In genomic region chr4:152328691-152329090, GRCm38 (mm10) we compare ENCODE assay signal across 9 mouse cellular contexts. TPM values are rescaled to one million over a fixed set of nuclear protein-coding genes. Genes with fewer than 3 reads are reported as not detected.
DNase-seq lines count a peak whose midpoint lies in the region; ATAC-seq and TF ChIP-seq lines count a peak whose summit lies in the region.
"Had no signal": no experiment of that assay in that cellular context is flagged by ENCODE, and none has a peak within 500 bp of the region (broad histone marks: within the 10 kb centered on the region; RNA-seq: fewer than 3 reads in every experiment).

No protein-coding gene starts in this region.

- no peak overlapping the region for H3K4me2 ChIP-seq in forebrain, embryonic 14.5 days (ENCODE audit: low read length)
- no peak overlapping the region for H3K4me2 ChIP-seq in forebrain, embryonic 13.5 days
- H3K4me2 ChIP-seq in midbrain, embryonic 11.5 days: no peak overlapping the region
- H3K4me2 ChIP-seq in midbrain, embryonic 16.5 days (ENCODE audit: low read length): no peak overlapping the region

- peak; percentile 28 for DNase-seq in forebrain, embryonic 14.5 days (ENCODE audit: low spot score)
- peak; percentile 91 for DNase-seq in midbrain, embryonic 11.5 days (ENCODE audit: low spot score, missing footprints)
- no peak for DNase-seq in brain, embryonic 14.5 days (ENCODE audit: low read depth)
- peak; percentile 49 for DNase-seq in mesoderm, embryonic 11.5 days (ENCODE audit: low read depth, low spot score)
- DNase-seq in frontal cortex, postnatal 10 days (ENCODE audit: low spot score in 2 of 2): no peak
- DNase-seq in urinary bladder, postnatal 10 days (ENCODE audit: low spot score): no peak

- no peaks in the 10 kb centered on the region for H3K9me3 ChIP-seq in forebrain, embryonic 14.5 days (replicated peaks; ENCODE audit: control insufficient read depth, low read length)
- H3K9me3 ChIP-seq in forebrain, embryonic 13.5 days (replicated peaks): no peaks in the 10 kb centered on the region
- H3K9me3 ChIP-seq in midbrain, embryonic 11.5 days (ENCODE audit: control insufficient read depth, low read length): no peaks in the 10 kb centered on the region
- no peaks in the 10 kb centered on the region for H3K9me3 ChIP-seq in midbrain, embryonic 16.5 days (replicated peaks; ENCODE audit: control insufficient read depth, low read length, poor library complexity, severe bottlenecking)

- peak; percentile 56; the same call in 1 of the 2 replicates for TF ChIP-seq CTCF in brain, embryonic 14.5 days (IDR thresholded peaks at IDR 0.05; ENCODE audit: borderline replicate concordance, extremely low read depth, insufficient read depth, insufficient read length)

- no peaks in the 10 kb centered on the region for H3K27me3 ChIP-seq in forebrain, embryonic 14.5 days (replicated peaks; ENCODE audit: control insufficient read depth, insufficient read depth, low read length)
- no peaks in the 10 kb centered on the region for H3K27me3 ChIP-seq in forebrain, embryonic 13.5 days
- H3K27me3 ChIP-seq in midbrain, embryonic 11.5 days (ENCODE audit: control insufficient read depth, insufficient read depth, low read length): no peaks in the 10 kb centered on the region
- no peaks in the 10 kb centered on the region for H3K27me3 ChIP-seq in midbrain, embryonic 16.5 days (ENCODE audit: control insufficient read depth, insufficient read depth, low read depth, low read length)

- H3K4me3 ChIP-seq in forebrain, embryonic 14.5 days (ENCODE audit: low read depth, low read length): no peak overlapping the region
- H3K4me3 ChIP-seq in forebrain, embryonic 13.5 days: no peak overlapping the region
- no peak overlapping the region for H3K4me3 ChIP-seq in midbrain, embryonic 11.5 days (ENCODE audit: low read depth, low read length)
- no peak overlapping the region for H3K4me3 ChIP-seq in midbrain, embryonic 16.5 days (ENCODE audit: low read depth, low read length)

- ATAC-seq in forebrain, embryonic 14.5 days: no peak
- no peak for ATAC-seq in forebrain, embryonic 13.5 days
- no peak for ATAC-seq in midbrain, embryonic 11.5 days (ENCODE audit: low FRiP score)
- ATAC-seq in midbrain, embryonic 16.5 days: no peak

- H3K36me3 ChIP-seq in forebrain, embryonic 14.5 days (ENCODE audit: control insufficient read depth, insufficient read depth, low read length): peaks cover 59% of the 10 kb centered on the region
- H3K36me3 ChIP-seq in forebrain, embryonic 13.5 days (ENCODE audit: poor library complexity, severe bottlenecking): peaks cover 53% of the 10 kb centered on the region
- H3K36me3 ChIP-seq in midbrain, embryonic 11.5 days (ENCODE audit: control insufficient read depth, insufficient read depth, low read length): peaks cover 23% of the 10 kb centered on the region
- peaks cover 17% of the 10 kb centered on the region for H3K36me3 ChIP-seq in midbrain, embryonic 16.5 days (ENCODE audit: control insufficient read depth, insufficient read depth, low read length)

- no peak overlapping the region for H3K27ac ChIP-seq in forebrain, embryonic 14.5 days (ENCODE audit: low read depth, low read length)
- H3K27ac ChIP-seq in forebrain, embryonic 13.5 days: no peak overlapping the region
- no peak overlapping the region for H3K27ac ChIP-seq in midbrain, embryonic 11.5 days (ENCODE audit: low read depth, low read length)
- H3K27ac ChIP-seq in midbrain, embryonic 16.5 days (ENCODE audit: low read length): no peak overlapping the region

- WGBS in forebrain, embryonic 14.5 days: 74% methylated on average over 6 of the region's 6 CpGs
- 82% methylated on average over 6 of the region's 6 CpGs for whole genome bisulfite sequencing in forebrain, embryonic 13.5 days
- 81% methylated on average over 6 of the region's 6 CpGs for WGBS in midbrain, embryonic 11.5 days
- 81% methylated on average over 6 of the region's 6 CpGs for WGBS in midbrain, embryonic 16.5 days

- peaks cover 7% of the 10 kb centered on the region; the same call in 1 of the 2 replicates for H3K4me1 ChIP-seq in forebrain, embryonic 14.5 days (ENCODE audit: control insufficient read depth, insufficient read depth, low read length)
- H3K4me1 ChIP-seq in forebrain, embryonic 13.5 days: peaks cover 15% of the 10 kb centered on the region
- peaks cover 13% of the 10 kb centered on the region for H3K4me1 ChIP-seq in midbrain, embryonic 11.5 days (ENCODE audit: control insufficient read depth, insufficient read depth, low read length)
- peaks cover 16% of the 10 kb centered on the region for H3K4me1 ChIP-seq in midbrain, embryonic 16.5 days (ENCODE audit: control insufficient read depth, insufficient read depth, low read length)

- no peak for TF ChIP-seq POLR2A in brain, embryonic 14.5 days (IDR thresholded peaks at IDR 0.05; ENCODE audit: borderline replicate concordance, extremely low read depth, insufficient read depth, insufficient read length, poor library complexity, severe bottlenecking)

- H3K9ac ChIP-seq in forebrain, embryonic 14.5 days (ENCODE audit: low read length): no peak overlapping the region
- no peak overlapping the region for H3K9ac ChIP-seq in forebrain, embryonic 13.5 days
- H3K9ac ChIP-seq in midbrain, embryonic 11.5 days (ENCODE audit: low read length): no peak overlapping the region
- no peak overlapping the region for H3K9ac ChIP-seq in midbrain, embryonic 16.5 days (ENCODE audit: low read depth, low read length)

RNA-seq across cellular contexts. Expression of gene Rpl22, which starts 3.1 kb away (rescaled TPM):
- polyA plus RNA-seq in forebrain, embryonic 14.5 days (2014; fragmentation: Nextera tagmentation; extraction: Ambion mirVana): 196 and 235 TPM in 2 replicates
- 265 and 331 TPM in 2 replicates for polyA plus RNA-seq in forebrain, embryonic 13.5 days (2015; fragmentation: Nextera tagmentation; extraction: Ambion mirVana)
- 357 and 368 TPM in 2 replicates for polyA plus RNA-seq in midbrain, embryonic 11.5 days (2014; fragmentation: Nextera tagmentation; extraction: Ambion mirVana)
- polyA plus RNA-seq in midbrain, embryonic 16.5 days (2015; fragmentation: Nextera tagmentation; extraction: Ambion mirVana): 117 and 136 TPM in 2 replicates
- polyA plus RNA-seq in brain, embryonic 14.5 days (2012; rRNA removed): 239 and 292 TPM in 2 replicates

RNA-seq across cellular contexts. Expression of gene Chd5, which starts 9.8 kb away (rescaled TPM):
- 15.6 and 18.6 TPM in 2 replicates for polyA plus RNA-seq in forebrain, embryonic 14.5 days (2014; fragmentation: Nextera tagmentation; extraction: Ambion mirVana)
- polyA plus RNA-seq in forebrain, embryonic 13.5 days (2015; fragmentation: Nextera tagmentation; extraction: Ambion mirVana): 20.1 and 21.0 TPM in 2 replicates
- 0.56 and 0.66 TPM in 2 replicates for polyA plus RNA-seq in midbrain, embryonic 11.5 days (2014; fragmentation: Nextera tagmentation; extraction: Ambion mirVana)
- polyA plus RNA-seq in midbrain, embryonic 16.5 days (2015; fragmentation: Nextera tagmentation; extraction: Ambion mirVana): 55.2 and 66.7 TPM in 2 replicates
- polyA plus RNA-seq in brain, embryonic 14.5 days (2012; rRNA removed): 22.1 and 47.3 TPM in 2 replicates

RNA-seq across cellular contexts. Expression of gene Rnf207, which starts 9.9 kb away (rescaled TPM):
- 2.4 and 2.5 TPM in 2 replicates for polyA plus RNA-seq in forebrain, embryonic 14.5 days (2014; fragmentation: Nextera tagmentation; extraction: Ambion mirVana)
- 1.7 and 2.0 TPM in 2 replicates for polyA plus RNA-seq in forebrain, embryonic 13.5 days (2015; fragmentation: Nextera tagmentation; extraction: Ambion mirVana)
- polyA plus RNA-seq in midbrain, embryonic 11.5 days (2014; fragmentation: Nextera tagmentation; extraction: Ambion mirVana): 1.1 and 1.7 TPM in 2 replicates
- 6.4 and 9.5 TPM in 2 replicates for polyA plus RNA-seq in midbrain, embryonic 16.5 days (2015; fragmentation: Nextera tagmentation; extraction: Ambion mirVana)
- 6.9 and 7.1 TPM in 2 replicates for polyA plus RNA-seq in brain, embryonic 14.5 days (2012; rRNA removed)

RNA-seq across cellular contexts. Expression of gene Icmt, which starts 31.7 kb away (rescaled TPM):
- 13.2 and 18.2 TPM in 2 replicates for polyA plus RNA-seq in forebrain, embryonic 14.5 days (2014; fragmentation: Nextera tagmentation; extraction: Ambion mirVana)
- 13.4 and 16.8 TPM in 2 replicates for polyA plus RNA-seq in forebrain, embryonic 13.5 days (2015; fragmentation: Nextera tagmentation; extraction: Ambion mirVana)
- polyA plus RNA-seq in midbrain, embryonic 11.5 days (2014; fragmentation: Nextera tagmentation; extraction: Ambion mirVana): 18.1 and 19.8 TPM in 2 replicates
- polyA plus RNA-seq in midbrain, embryonic 16.5 days (2015; fragmentation: Nextera tagmentation; extraction: Ambion mirVana): 20.6 and 20.7 TPM in 2 replicates
- polyA plus RNA-seq in brain, embryonic 14.5 days (2012; rRNA removed): 20.9 and 23.0 TPM in 2 replicates

RNA-seq across cellular contexts. Expression of gene Hes3, which starts 37.2 kb away (rescaled TPM):
- polyA plus RNA-seq in forebrain, embryonic 14.5 days (2014; fragmentation: Nextera tagmentation; extraction: Ambion mirVana): not detected in 2 replicates
- polyA plus RNA-seq in forebrain, embryonic 13.5 days (2015; fragmentation: Nextera tagmentation; extraction: Ambion mirVana): not detected in 2 replicates
- 8.6 and 12.6 TPM in 2 replicates for polyA plus RNA-seq in midbrain, embryonic 11.5 days (2014; fragmentation: Nextera tagmentation; extraction: Ambion mirVana)
- polyA plus RNA-seq in midbrain, embryonic 16.5 days (2015; fragmentation: Nextera tagmentation; extraction: Ambion mirVana): 0.19 and 0.41 TPM in 2 replicates
- 0.37 and 0.88 TPM in 2 replicates for polyA plus RNA-seq in brain, embryonic 14.5 days (2012; rRNA removed)
- polyA plus RNA-seq: heart, embryonic 16.5 days had no signal

Comparison
In these comparisons a context has a peak if more than half of its experiments do, and no peak if none do; other contexts are left out.
1. DNase-seq: peak in forebrain, embryonic 14.5 days (single experiment), midbrain, embryonic 11.5 days (single experiment) and mesoderm, embryonic 11.5 days (single experiment); none in brain, embryonic 14.5 days (single experiment), frontal cortex, postnatal 10 days (0 of 2) and urinary bladder, postnatal 10 days (single experiment).